Mouse (Mus musculus): ENCODE results near the gene Lipn. TPM values are rescaled to one million over a fixed set of nuclear protein-coding genes. Genes with fewer than 3 reads are reported as not detected.

Gene Lipn
- polyA plus RNA-seq, 1 experiment, result not detected

DNA sequence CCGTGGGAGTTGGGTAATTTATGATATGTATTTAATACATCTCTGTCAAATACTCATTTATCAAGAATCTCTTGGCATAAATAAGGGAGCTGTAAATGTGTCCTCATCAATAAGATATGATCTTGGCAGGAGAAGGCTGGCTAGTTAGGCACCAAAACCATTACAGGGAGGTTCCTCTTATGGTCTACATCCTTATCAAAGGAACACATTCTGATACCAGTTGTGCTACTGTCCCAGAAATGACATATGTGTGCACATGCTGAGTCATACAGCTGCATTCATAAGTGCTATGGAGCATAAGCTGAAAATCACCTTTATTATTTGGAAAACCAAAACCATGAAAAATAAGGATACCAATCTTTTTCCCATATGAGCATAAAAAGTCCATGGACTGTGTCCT, 3.6 kb upstream of the Lipn start:
- H3K27ac ChIP-seq (ENCODE audit: insufficient read depth, low read depth, low read length), result no peak overlapping the region
- no peak overlapping the region for H3K4me3 ChIP-seq (ENCODE audit: low read depth, low read length)
- no peak for TF ChIP-seq CTCF (IDR thresholded peaks at IDR 0.05; ENCODE audit: extremely low read depth, insufficient read length, insufficient replicate concordance, low read depth, low read length)
- TF ChIP-seq POLR2A (IDR thresholded peaks at IDR 0.05; ENCODE audit: low read depth, low read length), result no peak
- WGBS, result 25% methylated on average over 1 of the region's 1 CpGs
- H3K36me3 ChIP-seq (ENCODE audit: control insufficient read depth, insufficient read depth, low read length), result no peaks in the 10 kb centered on the region
- H3K27me3 ChIP-seq (ENCODE audit: control insufficient read depth, insufficient read depth, low read length), result no peaks in the 10 kb centered on the region
- H3K4me1 ChIP-seq (ENCODE audit: control insufficient read depth, insufficient read depth, insufficient read length, low read length), result no peaks in the 10 kb centered on the region

DNA sequence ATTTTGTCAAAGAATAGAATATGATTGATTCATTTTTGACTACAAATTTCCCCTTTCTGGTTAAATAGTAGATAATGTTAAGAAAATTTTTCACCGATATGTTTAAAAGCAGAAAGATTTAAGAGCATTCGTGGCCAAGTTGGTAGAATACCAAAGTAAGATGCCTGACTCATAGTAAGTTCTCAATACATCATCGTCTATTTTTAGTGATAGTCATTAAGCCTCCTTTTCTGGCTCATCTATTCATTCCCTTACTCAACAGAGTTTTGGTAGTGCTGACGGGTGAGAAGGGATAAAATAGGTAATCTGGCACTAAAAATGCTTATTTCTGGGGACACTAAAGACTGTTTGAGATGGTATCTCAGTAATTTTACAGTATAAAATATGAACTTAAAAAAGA, 3.1 kb upstream of the Lipn start:
- Histone ChIP-seq H3K27me3 (ENCODE audit: control insufficient read depth, insufficient read depth, low read length) (no peaks in the 10 kb centered on the region), H3K27ac (ENCODE audit: insufficient read depth, low read depth, low read length) (no peak overlapping the region), H3K4me1 (ENCODE audit: control insufficient read depth, insufficient read depth, insufficient read length, low read length) (no peaks in the 10 kb centered on the region), H3K36me3 (ENCODE audit: control insufficient read depth, insufficient read depth, low read length) (no peaks in the 10 kb centered on the region), H3K4me3 (ENCODE audit: low read depth, low read length) (no peak overlapping the region)
- TF ChIP-seq POLR2A (IDR thresholded peaks at IDR 0.05; ENCODE audit: low read depth, low read length) (no peak), CTCF (IDR thresholded peaks at IDR 0.05; ENCODE audit: extremely low read depth, insufficient read length, insufficient replicate concordance, low read depth, low read length) (no peak)
- 89% methylated on average over 4 of the region's 4 CpGs for WGBS

DNA sequence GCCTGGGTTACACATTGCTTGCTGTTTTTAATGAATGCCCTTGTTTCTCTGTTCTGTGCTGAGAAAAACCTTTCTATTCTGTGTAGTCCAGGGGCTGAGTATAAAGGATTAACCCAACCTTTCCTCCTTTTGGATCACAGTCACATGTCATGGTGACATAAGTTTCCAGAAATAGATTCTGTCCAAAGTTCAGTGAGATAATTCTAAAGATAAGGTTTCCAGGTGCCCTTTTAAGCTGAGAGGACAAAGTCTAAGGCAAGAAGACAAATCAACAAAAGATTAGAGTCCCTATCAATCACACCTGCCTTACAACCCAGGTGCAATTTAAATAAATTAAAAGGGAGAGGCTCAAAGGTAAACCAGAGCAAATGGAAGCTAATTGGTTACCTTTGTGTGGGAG, 7.1 kb downstream of the Lipn start:
- Histone ChIP-seq H3K4me3 (ENCODE audit: low read depth, low read length) (no peak overlapping the region), H3K27me3 (ENCODE audit: control insufficient read depth, insufficient read depth, low read length) (no peaks in the 10 kb centered on the region), H3K4me1 (ENCODE audit: control insufficient read depth, insufficient read depth, insufficient read length, low read length) (peaks cover 8% of the 10 kb centered on the region; the same call in 1 of the 2 replicates), H3K36me3 (ENCODE audit: control insufficient read depth, insufficient read depth, low read length) (no peaks in the 10 kb centered on the region), H3K27ac (ENCODE audit: insufficient read depth, low read depth, low read length) (peak overlapping the region; percentile 83)
- TF ChIP-seq POLR2A (IDR thresholded peaks at IDR 0.05; ENCODE audit: low read depth, low read length) (no peak), CTCF (IDR thresholded peaks at IDR 0.05; ENCODE audit: extremely low read depth, insufficient read length, insufficient replicate concordance, low read depth, low read length) (no peak)

DNA sequence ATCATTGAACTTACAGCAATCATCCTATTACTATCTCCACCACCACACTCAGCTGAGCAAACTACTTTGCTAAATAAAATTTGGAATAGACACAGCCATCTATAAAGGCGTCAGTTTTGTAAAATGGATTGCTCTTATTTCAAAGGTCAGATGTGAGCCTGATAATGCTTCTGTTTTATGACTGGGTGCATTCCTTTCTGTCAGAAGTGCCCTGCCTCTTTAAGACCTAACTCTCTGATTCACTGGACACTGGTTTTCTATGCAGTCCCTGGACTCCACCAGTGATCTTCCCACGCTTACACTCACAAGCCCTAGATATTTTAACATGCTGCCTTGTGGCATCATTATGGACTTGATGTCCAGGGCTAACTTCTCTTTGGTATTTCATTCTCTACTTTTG, 11.0 kb downstream of the Lipn start:
- 34% methylated on average over 2 of the region's 2 CpGs for WGBS
- Histone ChIP-seq H3K36me3 (ENCODE audit: control insufficient read depth, insufficient read depth, low read length) (no peaks in the 10 kb centered on the region), H3K4me3 (ENCODE audit: low read depth, low read length) (no peak overlapping the region), H3K27me3 (ENCODE audit: control insufficient read depth, insufficient read depth, low read length) (no peaks in the 10 kb centered on the region), H3K27ac (ENCODE audit: insufficient read depth, low read depth, low read length) (no peak overlapping the region), H3K4me1 (ENCODE audit: control insufficient read depth, insufficient read depth, insufficient read length, low read length) (peaks cover 8% of the 10 kb centered on the region; the same call in 1 of the 2 replicates)
- TF ChIP-seq POLR2A (IDR thresholded peaks at IDR 0.05; ENCODE audit: low read depth, low read length) (no peak), CTCF (IDR thresholded peaks at IDR 0.05; ENCODE audit: extremely low read depth, insufficient read length, insufficient replicate concordance, low read depth, low read length) (no peak)

DNA sequence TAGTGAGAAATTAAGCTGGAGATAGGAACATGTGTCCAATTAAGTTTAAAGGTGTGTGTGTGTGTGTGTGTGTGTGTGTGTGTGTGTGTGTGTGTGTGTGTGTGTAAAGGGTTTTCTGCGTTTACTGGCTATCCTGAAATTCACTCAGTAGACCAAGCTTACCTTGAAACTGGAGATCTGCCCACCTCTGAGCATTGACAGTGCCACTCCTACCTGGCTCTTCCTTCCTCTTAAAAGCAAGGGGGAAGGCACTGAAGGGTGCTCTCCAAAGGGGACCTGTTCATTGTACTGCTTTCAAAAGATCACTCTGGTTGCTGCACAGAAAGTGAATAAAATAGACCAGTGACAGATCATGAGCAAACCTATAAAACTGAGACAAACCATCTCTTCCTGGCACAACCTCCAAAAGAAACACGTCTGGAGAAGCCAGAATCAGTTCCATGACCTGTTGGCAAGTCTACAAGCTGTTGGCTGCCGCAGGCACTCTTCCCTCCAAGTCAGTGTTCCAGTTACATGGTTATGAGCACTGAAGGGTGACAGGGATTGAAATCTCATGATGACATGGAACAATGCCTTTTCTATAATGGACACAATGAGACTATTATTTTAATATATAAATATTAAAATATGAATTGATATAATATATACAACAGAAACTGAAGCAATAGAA, 22.0 kb downstream of the Lipn start:
- H3K4me1 ChIP-seq (ENCODE audit: control insufficient read depth, insufficient read depth, insufficient read length, low read length), result no peaks in the 10 kb centered on the region
- no peak overlapping the region for H3K27ac ChIP-seq (ENCODE audit: insufficient read depth, low read depth, low read length)
- TF ChIP-seq POLR2A (IDR thresholded peaks at IDR 0.05; ENCODE audit: low read depth, low read length), result no peak
- TF ChIP-seq CTCF (IDR thresholded peaks at IDR 0.05; ENCODE audit: extremely low read depth, insufficient read length, insufficient replicate concordance, low read depth, low read length), result no peak
- H3K4me3 ChIP-seq (ENCODE audit: low read depth, low read length), result no peak overlapping the region
- no peaks in the 10 kb centered on the region for H3K36me3 ChIP-seq (ENCODE audit: control insufficient read depth, insufficient read depth, low read length)
- 72% methylated on average over 3 of the region's 3 CpGs for WGBS
- H3K27me3 ChIP-seq (ENCODE audit: control insufficient read depth, insufficient read depth, low read length), result no peaks in the 10 kb centered on the region

DNA sequence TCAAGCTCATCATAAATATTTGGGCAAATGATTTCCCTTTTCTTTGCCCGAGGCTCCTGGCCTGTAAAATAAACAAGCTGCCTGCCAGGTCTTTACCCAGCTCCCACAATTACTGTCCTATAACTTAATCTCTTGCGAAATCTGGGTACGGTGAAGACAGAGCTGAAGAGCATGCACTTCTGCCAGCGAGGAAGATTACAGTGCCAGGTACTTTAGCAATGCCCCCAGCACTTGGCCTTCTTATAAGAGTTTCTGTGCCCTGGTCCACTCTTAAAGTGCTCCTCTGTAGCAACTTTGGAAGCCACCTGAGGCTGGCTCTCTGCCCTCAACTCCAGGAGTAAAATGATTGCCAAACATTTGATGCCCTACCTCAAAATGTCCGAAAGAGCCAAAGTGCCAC, 28.2 kb downstream of the Lipn start:
- TF ChIP-seq POLR2A (IDR thresholded peaks at IDR 0.05; ENCODE audit: low read depth, low read length) (no peak), CTCF (IDR thresholded peaks at IDR 0.05; ENCODE audit: extremely low read depth, insufficient read length, insufficient replicate concordance, low read depth, low read length) (no peak)
- H3K4me1 ChIP-seq (ENCODE audit: control insufficient read depth, insufficient read depth, insufficient read length, low read length), result no peaks in the 10 kb centered on the region
- H3K27me3 ChIP-seq (ENCODE audit: control insufficient read depth, insufficient read depth, low read length), result no peaks in the 10 kb centered on the region
- WGBS, result 46% methylated on average over 5 of the region's 5 CpGs
- no peak overlapping the region for H3K4me3 ChIP-seq (ENCODE audit: low read depth, low read length)
- no peaks in the 10 kb centered on the region for H3K36me3 ChIP-seq (ENCODE audit: control insufficient read depth, insufficient read depth, low read length)
- no peak overlapping the region for H3K27ac ChIP-seq (ENCODE audit: insufficient read depth, low read depth, low read length)

DNA sequence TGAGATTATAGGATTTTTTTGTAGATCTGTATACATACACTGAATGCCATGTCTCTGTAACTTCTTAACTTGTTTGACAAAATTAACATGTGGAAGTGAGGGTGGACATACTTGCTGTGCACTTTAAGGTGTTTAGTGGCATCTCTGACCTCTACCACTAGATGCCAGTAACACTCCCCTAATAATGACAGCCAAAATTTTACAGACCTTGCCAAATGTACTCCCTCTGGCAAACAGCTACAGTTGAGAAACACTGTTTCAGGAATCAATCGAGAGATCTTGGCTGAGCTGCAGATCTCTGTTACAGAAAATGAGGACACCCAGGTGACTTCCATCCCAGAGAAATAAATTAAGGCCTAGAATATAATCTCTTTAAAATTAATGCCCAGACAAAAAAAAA, 29.1 kb downstream of the Lipn start:
- no peak overlapping the region for H3K27ac ChIP-seq (ENCODE audit: insufficient read depth, low read depth, low read length)
- no peaks in the 10 kb centered on the region for H3K27me3 ChIP-seq (ENCODE audit: control insufficient read depth, insufficient read depth, low read length)
- no peaks in the 10 kb centered on the region for H3K36me3 ChIP-seq (ENCODE audit: control insufficient read depth, insufficient read depth, low read length)
- no peaks in the 10 kb centered on the region for H3K4me1 ChIP-seq (ENCODE audit: control insufficient read depth, insufficient read depth, insufficient read length, low read length)
- H3K4me3 ChIP-seq (ENCODE audit: low read depth, low read length), result no peak overlapping the region
- WGBS, result 49% methylated on average over 1 of the region's 1 CpGs
- TF ChIP-seq CTCF (IDR thresholded peaks at IDR 0.05; ENCODE audit: extremely low read depth, insufficient read length, insufficient replicate concordance, low read depth, low read length) (no peak), POLR2A (IDR thresholded peaks at IDR 0.05; ENCODE audit: low read depth, low read length) (no peak)
